Mouse (Mus musculus): ENCODE data around the gene Slc20a1. TPM values are rescaled to one million over a fixed set of nuclear protein-coding genes. Genes with fewer than 3 reads are reported as not detected.

Gene Slc20a1
- polyA plus RNA-seq, 1 experiment from 2014 or later = 49.7 TPM

DNA sequence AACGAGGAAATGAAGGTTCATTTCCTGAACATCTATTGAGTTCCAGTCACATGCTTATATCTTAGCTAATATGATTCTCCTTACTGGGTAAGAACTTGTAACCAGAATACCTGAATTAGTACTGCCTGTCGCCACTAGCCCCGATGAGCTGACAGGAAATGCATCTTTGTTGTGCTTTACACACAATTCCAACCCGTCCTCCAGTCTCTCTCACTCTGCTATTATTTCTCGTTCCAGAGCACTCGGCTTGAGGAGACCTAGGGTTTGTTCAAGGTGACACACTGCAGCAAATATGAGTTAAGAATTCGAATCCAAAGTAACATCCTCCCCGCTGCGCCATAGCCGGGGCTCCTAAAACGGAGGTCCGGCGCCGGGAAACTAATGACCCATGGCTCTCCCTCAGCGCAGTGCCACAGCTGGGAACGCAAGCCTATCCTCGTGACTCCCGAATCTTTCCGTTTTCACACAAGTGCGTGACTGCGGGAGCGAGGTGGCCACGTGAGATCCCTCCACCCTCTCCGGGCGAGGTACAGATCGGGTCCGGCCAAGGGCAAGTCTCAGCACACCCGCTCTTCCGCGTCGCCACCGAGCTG is 625 bp upstream of the Slc20a1 start:
- peak overlapping the region; percentile 97 for H3K27ac ChIP-seq
- H3K9me3 ChIP-seq (replicated peaks) = no peaks in the 10 kb centered on the region
- peak overlapping the region; percentile 79 for H3K4me3 ChIP-seq
- DNase-seq (ENCODE audit: low spot score) = no peak
- no peaks in the 10 kb centered on the region for H3K27me3 ChIP-seq (ENCODE audit: low read depth, poor library complexity, severe bottlenecking)
- peaks cover 24% of the 10 kb centered on the region for H3K4me1 ChIP-seq
- WGBS = 2% methylated on average over 32 of the region's 32 CpGs
- peaks cover 30% of the 10 kb centered on the region for H3K36me3 ChIP-seq

DNA sequence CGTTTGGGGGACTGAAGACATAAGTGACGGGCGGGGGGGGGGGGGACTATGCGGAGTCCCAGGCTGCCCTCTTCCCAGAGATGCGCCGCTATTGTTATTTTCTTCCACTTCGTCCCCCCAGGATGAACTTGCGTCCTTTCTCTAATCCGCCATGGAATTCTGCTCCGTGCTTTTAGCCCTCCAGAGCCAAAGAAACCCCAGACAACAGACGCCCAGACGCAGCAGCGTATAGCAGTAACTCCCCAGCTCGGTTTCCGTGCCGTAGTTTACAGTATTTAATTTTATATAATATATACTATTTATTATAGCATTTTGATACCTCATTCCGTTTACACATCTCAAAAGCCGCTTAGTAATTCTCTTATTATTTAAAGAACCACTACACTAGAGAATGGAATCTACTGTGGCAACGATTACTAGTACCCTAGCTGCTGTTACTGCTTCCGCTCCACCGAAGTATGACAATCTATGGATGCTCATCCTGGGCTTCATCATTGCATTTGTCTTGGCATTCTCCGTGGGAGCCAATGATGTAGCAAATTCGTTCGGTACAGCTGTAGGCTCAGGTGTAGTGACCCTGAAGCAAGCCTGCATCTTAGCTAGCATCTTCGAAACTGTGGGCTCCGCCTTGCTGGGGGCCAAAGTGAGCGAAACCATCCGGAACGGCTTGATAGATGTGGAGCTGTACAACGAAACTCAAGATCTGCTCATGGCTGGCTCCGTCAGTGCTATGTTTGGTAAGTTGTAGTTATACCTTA is 943 bp downstream of the Slc20a1 start:
- Histone ChIP-seq H3K36me3 (peaks cover 46% of the 10 kb centered on the region), H3K9me3 (replicated peaks) (no peaks in the 10 kb centered on the region), H3K4me1 (peaks cover 20% of the 10 kb centered on the region), H3K27ac (peak overlapping the region; percentile 97), H3K4me3 (peak overlapping the region; percentile 79), H3K27me3 (ENCODE audit: low read depth, poor library complexity, severe bottlenecking) (no peaks in the 10 kb centered on the region)
- no peak for DNase-seq (ENCODE audit: low spot score)
- WGBS = 36% methylated on average over 29 of the region's 31 CpGs

DNA sequence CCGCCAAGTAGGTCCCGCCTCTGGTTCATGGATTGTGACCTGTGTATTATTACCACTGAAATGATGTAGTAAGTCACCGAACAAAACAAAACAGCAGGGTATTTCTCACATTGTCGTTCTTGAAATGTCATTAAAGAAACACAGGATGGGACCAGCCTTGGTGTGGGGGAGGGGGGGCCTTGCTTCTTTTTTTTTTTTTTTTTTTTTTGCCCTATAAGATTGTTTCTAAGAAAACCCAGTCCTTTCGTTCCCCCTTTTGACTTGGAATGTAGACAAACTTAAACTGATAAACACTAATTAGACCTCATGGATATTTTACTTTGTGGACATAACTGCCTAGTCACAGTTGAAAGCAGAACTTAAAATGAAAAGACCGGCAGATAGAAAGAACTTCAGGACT is 6.4 kb downstream of the Slc20a1 start:
- WGBS = 88% methylated on average over 6 of the region's 6 CpGs
- peaks cover 100% of the 10 kb centered on the region for H3K36me3 ChIP-seq

DNA sequence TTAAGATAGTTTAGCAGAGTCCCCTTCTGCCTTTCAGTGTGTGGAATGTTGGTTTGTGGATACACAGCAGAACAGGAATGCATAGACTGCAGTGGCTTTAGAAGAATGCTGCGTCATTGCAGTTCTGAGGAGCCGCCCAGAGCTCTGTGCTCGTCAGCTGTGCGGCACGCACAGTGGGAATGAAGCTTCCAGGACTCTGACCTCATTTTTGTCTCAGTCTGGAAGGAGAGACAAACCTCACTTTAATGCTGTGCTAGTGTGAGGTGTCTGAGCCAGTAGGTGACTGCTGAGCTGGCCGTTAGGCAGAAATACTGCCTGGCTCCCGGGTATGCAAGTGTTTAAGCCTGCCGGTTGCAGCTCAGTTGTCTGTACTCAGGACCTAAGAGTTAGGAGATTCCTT is 8.3 kb downstream of the Slc20a1 start:
- no peak for DNase-seq (ENCODE audit: low spot score)
- Histone ChIP-seq H3K36me3 (peaks cover 100% of the 10 kb centered on the region), H3K27ac (no peak overlapping the region), H3K9me3 (replicated peaks) (no peaks in the 10 kb centered on the region), H3K4me3 (no peak overlapping the region), H3K4me1 (no peaks in the 10 kb centered on the region), H3K27me3 (ENCODE audit: low read depth, poor library complexity, severe bottlenecking) (no peaks in the 10 kb centered on the region)
- 87% methylated on average over 8 of the region's 8 CpGs for WGBS

More for the DNA sequence above, 6.4 kb downstream of the Slc20a1 start:
- no peak overlapping the region for H3K27ac ChIP-seq
- H3K27me3 ChIP-seq (ENCODE audit: low read depth, poor library complexity, severe bottlenecking) = no peaks in the 10 kb centered on the region
- H3K4me3 ChIP-seq = no peak overlapping the region
- no peak for DNase-seq (ENCODE audit: low spot score)
- peaks cover 4% of the 10 kb centered on the region for H3K4me1 ChIP-seq
- no peaks in the 10 kb centered on the region for H3K9me3 ChIP-seq (replicated peaks)

DNA sequence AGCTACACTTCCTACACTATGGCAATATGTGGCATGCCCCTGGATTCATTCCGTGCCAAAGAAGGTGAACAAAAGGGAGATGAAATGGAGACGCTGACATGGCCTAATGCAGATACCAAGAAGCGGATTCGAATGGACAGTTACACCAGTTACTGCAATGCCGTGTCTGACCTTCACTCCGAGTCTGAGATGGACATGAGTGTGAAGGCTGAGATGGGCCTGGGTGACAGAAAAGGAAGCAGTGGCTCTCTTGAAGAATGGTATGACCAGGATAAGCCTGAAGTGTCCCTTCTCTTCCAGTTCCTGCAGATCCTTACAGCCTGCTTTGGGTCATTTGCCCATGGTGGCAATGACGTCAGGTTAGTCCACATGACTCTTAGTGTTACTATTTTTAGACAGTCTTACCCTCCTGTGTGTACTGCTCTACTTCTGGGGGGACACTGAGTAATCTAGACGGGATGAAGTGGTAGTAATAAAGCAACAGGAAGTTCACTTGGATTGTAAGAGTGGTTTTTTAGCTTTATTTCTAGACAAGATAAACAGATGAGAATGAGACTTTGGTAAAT is 9.7 kb downstream of the Slc20a1 start:
- no peak for DNase-seq (ENCODE audit: low spot score)
- Histone ChIP-seq H3K27me3 (ENCODE audit: low read depth, poor library complexity, severe bottlenecking) (no peaks in the 10 kb centered on the region), H3K9me3 (replicated peaks) (no peaks in the 10 kb centered on the region), H3K4me3 (no peak overlapping the region), H3K36me3 (peaks cover 96% of the 10 kb centered on the region), H3K27ac (no peak overlapping the region), H3K4me1 (no peaks in the 10 kb centered on the region)
- 94% methylated on average over 8 of the region's 8 CpGs for WGBS

DNA sequence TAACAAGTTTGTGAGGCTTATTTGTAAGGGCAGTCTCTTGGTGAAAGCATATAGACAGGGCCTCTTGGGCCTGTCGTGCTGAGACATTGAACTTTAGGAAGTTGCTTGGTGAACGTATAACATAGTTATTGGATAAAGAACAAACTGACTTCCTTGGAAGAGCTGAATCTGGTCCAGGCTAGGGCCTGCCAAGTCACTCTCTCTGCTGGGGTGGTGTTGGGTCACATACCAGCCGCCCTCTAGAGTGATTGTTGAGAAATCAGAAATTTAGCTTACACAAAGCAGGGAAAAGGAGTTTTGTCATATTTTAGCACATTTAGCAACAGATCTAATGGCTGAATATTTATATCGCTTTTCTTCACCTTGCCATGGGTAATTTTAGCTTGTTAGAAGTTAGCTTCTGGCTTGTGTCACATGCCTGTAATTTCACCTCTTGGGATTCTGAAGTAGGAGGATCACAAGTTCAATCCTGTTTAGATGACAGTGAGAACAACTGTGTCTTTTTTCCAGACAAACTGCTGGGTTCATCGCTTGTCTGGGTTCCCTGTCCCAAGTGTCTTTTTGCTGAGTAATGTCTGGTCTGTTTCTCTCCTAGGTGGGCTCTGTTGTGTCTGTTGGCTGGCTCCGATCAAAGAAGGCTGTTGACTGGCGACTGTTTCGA is 11.7 kb downstream of the Slc20a1 start:
- H3K27me3 ChIP-seq (ENCODE audit: low read depth, poor library complexity, severe bottlenecking) = no peaks in the 10 kb centered on the region
- 89% methylated on average over 8 of the region's 8 CpGs for WGBS
- H3K4me3 ChIP-seq = no peak overlapping the region
- no peaks in the 10 kb centered on the region for H3K9me3 ChIP-seq (replicated peaks)
- peaks cover 78% of the 10 kb centered on the region for H3K36me3 ChIP-seq
- no peak for DNase-seq (ENCODE audit: low spot score)
- no peaks in the 10 kb centered on the region for H3K4me1 ChIP-seq
- H3K27ac ChIP-seq = no peak overlapping the region

DNA sequence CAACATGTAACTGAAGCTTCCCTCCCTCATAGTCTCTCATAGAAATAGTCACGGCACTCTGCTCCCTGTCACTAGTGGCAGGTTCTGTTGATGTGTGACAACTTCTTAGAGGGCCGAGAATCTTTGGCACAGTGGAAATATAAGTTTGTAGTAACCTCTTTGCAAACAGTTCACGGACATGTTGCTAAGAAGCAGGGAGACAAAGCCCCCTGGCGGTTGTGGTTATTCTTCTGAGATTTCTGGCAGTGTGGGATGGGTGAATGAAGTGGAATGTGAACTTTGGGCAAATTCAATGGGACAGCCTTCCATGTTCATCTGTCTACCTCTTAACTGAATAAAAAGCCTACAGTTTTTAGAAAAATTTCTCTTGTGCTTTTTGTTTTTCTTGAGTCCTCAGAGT is 12.7 kb downstream of the Slc20a1 start:
- Histone ChIP-seq H3K36me3 (peaks cover 68% of the 10 kb centered on the region), H3K4me1 (no peaks in the 10 kb centered on the region), H3K27me3 (ENCODE audit: low read depth, poor library complexity, severe bottlenecking) (no peaks in the 10 kb centered on the region), H3K27ac (no peak overlapping the region), H3K4me3 (no peak overlapping the region), H3K9me3 (replicated peaks) (no peaks in the 10 kb centered on the region)
- 91% methylated on average over 4 of the region's 4 CpGs for WGBS
- no peak for DNase-seq (ENCODE audit: low spot score)

DNA sequence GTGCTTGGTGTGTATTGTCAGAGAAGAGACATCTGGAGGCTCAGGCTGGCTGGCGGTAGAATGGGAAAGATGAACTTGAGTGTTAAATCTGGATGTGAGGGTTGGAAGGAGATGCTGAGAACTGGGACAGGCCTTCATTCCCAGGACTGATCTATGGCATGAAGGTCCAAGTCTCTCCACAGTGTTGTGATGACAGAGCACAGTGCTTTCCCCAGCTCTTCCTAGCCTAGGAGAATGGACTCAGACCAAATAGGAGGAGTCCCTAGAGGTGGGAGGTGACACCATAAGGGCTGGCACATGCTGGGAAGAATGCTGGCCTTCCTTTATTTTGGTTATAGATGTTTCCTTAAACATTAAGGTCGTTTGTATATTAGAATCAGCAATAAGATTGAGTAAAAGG is 13.4 kb downstream of the Slc20a1 start:
- WGBS = 85% methylated on average over 2 of the region's 2 CpGs
- H3K9me3 ChIP-seq (replicated peaks) = no peaks in the 10 kb centered on the region

DNA sequence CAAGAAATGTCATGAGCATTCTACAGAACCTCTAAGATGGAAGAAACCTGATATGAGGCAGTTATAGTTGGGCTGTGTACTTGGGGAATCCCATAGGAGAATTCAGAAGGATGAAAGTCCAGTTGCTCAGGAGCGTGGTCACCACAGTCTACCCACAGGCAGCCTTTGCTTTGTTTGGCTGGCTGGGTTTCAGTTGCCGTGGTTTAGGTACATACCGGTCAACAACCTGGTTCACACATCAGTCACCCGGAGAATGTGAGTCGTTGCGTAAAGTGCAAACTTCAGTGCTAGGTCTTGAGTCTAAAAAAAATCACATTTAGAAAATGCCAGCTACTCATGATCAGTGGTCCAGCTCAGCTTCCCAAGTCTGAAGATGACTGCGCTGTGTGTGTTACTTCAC is 14.0 kb downstream of the Slc20a1 start:
- H3K9me3 ChIP-seq (replicated peaks) = no peaks in the 10 kb centered on the region
- no peaks in the 10 kb centered on the region for H3K27me3 ChIP-seq (ENCODE audit: low read depth, poor library complexity, severe bottlenecking)
- no peak overlapping the region for H3K4me3 ChIP-seq
- DNase-seq (ENCODE audit: low spot score) = no peak
- 92% methylated on average over 7 of the region's 7 CpGs for WGBS
- H3K36me3 ChIP-seq = peaks cover 55% of the 10 kb centered on the region
- H3K27ac ChIP-seq = no peak overlapping the region
- peaks cover 4% of the 10 kb centered on the region for H3K4me1 ChIP-seq

More for the DNA sequence above, 13.4 kb downstream of the Slc20a1 start:
- H3K27me3 ChIP-seq (ENCODE audit: low read depth, poor library complexity, severe bottlenecking) = no peaks in the 10 kb centered on the region
- H3K27ac ChIP-seq = no peak overlapping the region
- no peaks in the 10 kb centered on the region for H3K4me1 ChIP-seq
- DNase-seq (ENCODE audit: low spot score) = no peak
- no peak overlapping the region for H3K4me3 ChIP-seq
- H3K36me3 ChIP-seq = peaks cover 61% of the 10 kb centered on the region

DNA sequence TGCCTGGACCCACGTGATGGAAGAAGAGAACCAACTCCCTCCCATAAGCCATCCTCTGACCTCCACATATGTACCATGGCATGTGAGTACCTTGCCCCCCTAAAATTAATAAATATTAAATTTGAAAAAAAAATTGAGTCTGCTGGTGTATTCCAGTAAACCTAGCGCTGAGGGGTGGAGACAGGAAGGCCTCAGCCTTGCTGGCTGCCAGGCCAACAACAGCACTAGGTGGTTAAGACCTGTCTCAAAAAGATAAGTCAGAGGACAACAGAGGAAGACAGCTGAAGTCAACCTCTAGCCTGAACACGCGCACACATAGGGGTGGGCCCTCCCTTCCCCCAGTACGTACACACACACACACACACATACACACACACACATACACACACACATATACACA is 16.2 kb downstream of the Slc20a1 start:
- no peak overlapping the region for H3K4me3 ChIP-seq
- peaks cover 14% of the 10 kb centered on the region for H3K4me1 ChIP-seq
- peaks cover 33% of the 10 kb centered on the region for H3K36me3 ChIP-seq
- H3K27ac ChIP-seq = no peak overlapping the region
- 92% methylated on average over 5 of the region's 5 CpGs for WGBS
- H3K27me3 ChIP-seq (ENCODE audit: low read depth, poor library complexity, severe bottlenecking) = no peaks in the 10 kb centered on the region
- DNase-seq (ENCODE audit: low spot score) = no peak
- H3K9me3 ChIP-seq (replicated peaks) = no peaks in the 10 kb centered on the region

DNA sequence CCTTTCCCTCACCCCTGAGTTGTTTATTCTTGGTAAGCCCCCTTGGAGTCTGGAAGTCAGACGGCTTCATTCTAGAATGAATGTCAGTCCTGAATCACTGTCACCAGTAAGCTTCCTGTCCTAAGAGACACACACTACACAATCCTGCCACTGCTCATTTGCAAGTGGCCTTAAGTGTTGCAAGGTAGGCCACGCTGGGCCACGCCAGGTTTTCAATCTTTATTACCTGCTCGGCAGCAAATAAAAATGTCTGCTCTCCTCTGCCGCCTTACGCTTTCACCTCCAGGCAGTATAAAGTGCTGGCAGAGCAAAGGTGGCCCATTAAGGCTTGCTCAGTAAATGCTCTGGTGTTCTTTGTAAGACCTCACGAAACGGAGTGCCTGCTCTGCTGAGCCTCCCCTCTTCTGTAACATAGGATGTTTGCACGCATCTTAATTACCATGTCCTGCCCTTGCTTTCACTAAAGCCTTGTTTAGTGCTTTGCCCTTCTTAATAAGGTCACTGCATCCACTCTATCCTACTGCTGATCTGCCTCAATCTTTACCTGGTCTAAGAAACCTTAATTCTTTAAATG is 19.1 kb downstream of the Slc20a1 start:
- H3K36me3 ChIP-seq = peaks cover 4% of the 10 kb centered on the region
- H3K4me3 ChIP-seq = no peak overlapping the region
- H3K27me3 ChIP-seq (ENCODE audit: low read depth, poor library complexity, severe bottlenecking) = no peaks in the 10 kb centered on the region
- H3K27ac ChIP-seq = no peak overlapping the region
- H3K9me3 ChIP-seq (replicated peaks) = no peaks in the 10 kb centered on the region
- no peak for DNase-seq (ENCODE audit: low spot score)
- 53% methylated on average over 9 of the region's 9 CpGs for WGBS
- peaks cover 20% of the 10 kb centered on the region for H3K4me1 ChIP-seq

DNA sequence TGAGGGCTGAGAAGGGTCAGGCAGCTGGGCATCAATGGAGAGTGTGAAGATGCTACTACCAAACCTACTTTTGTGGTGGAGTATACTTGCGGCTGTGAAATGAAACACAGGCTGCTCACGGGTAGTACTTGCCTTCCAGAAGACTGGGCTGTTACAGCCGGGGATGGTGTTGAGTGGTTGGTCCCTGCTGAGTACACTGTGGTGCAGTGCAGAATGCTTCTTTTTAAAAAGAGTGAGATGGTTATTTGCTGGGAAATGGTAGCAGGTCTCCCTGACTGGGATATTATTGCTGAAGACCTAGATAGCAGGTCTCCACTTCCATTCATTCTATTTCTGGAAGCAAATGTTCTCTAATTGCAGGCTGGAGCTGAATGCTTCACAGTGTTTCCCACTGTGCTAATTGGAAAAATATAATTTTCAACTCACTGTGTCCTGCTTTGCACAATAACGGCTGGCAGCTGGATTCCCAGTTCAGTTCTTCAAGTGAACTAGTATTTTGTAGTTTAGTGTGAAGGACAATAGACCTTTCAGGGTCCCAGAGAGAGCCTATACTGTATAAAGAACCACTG is 20.1 kb downstream of the Slc20a1 start:
- no peaks in the 10 kb centered on the region for H3K9me3 ChIP-seq (replicated peaks)
- WGBS = 89% methylated on average over 4 of the region's 4 CpGs
- no peak for DNase-seq (ENCODE audit: low spot score)
- 0 out of 2 replicates have a peak overlapping the region, but pooled peaks have one; percentile 25 for H3K27ac ChIP-seq
- no peak overlapping the region for H3K4me3 ChIP-seq
- peaks cover 20% of the 10 kb centered on the region for H3K4me1 ChIP-seq
- peaks cover 2% of the 10 kb centered on the region for H3K36me3 ChIP-seq
- H3K27me3 ChIP-seq (ENCODE audit: low read depth, poor library complexity, severe bottlenecking) = no peaks in the 10 kb centered on the region

All from limb, embryonic 10.5 days (tissue).